Mouse (Mus musculus): ENCODE results near the gene Usp50.

The Usp50 gene

DNA sequence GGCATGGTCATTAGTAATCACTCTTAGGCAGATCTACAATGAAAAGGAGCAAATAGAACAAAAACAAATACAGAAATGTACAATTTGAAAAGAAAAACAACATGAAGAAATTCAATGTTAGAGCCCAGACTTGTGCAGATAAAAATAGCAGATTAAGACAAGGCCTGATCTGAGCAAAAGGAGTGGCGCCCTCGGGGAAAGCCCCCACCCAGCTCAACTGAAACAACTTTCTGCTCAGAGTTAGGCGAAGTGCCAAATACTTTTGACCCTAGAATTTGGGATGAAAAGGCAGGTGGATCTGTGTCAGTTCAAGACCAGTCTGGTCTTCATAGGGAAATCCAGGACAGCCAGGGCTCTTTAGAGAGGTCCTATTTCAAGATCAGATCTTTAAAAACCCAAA is 117.3 kb downstream of the Usp50 start:
- no peak for DNase-seq (ENCODE audit: low spot score in 2 of 2)

DNA sequence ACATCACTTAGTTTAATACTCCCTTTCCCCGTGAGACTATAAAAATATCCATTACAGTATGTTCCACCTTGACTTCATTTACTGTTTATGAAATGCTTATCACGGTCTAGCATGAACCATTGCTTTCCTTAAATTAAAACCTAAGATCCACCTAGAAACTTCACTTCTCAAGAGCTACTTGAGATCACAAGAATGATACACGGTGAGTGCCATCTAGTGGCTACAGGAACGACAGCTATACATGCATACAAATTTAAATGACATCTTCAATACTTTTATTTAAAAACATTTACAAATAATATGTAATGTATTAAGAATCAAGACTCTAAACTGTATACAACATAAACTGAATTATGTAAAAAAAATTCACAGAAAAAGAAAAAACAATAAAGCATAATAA is 119.8 kb downstream of the Usp50 start:
- peak in 1 of 2 experiments; percentile 47 for DNase-seq (ENCODE audit: low spot score in 2 of 2)
